Mouse (Mus musculus) testis, adult 2 months (tissue): Measurements from ENCODE around the gene 4930579F01Rik. TPM values are rescaled to one million over a fixed set of nuclear protein-coding genes. Genes with fewer than 3 reads are reported as not detected.
"Not testable (repeated sequence)": the region's sequence is repeated elsewhere in the genome, so short reads cannot be mapped to it uniquely, and the experiment has no call there.

Experiments used
- H3K27ac ChIP-seq: fragments of 200-500 bp; 2 replicates; pipeline ENCODE4 v1.5.1; 2012; ENCODE audit warnings: low read depth, low read length; ENCODE audit not compliant: control insufficient read depth, insufficient read depth
- H3K27me3 ChIP-seq: fragments of 200-500 bp; 2 replicates; pipeline ENCODE4 v1.6.1; 2012; ENCODE audit warnings: mild to moderate bottlenecking, low read length, moderate library complexity; ENCODE audit not compliant: control insufficient read depth, insufficient read depth
- H3K36me3 ChIP-seq: fragments of 200-500 bp; 2 replicates; pipeline ENCODE4 v1.6.1; 2012; ENCODE audit warnings: mild to moderate bottlenecking, low read length; ENCODE audit not compliant: control insufficient read depth, insufficient read depth
- H3K4me1 ChIP-seq: fragments of 200-500 bp; 2 replicates; pipeline ENCODE4 v1.6.1; 2012; ENCODE audit warnings: low read length; ENCODE audit not compliant: control insufficient read depth, insufficient read depth
- H3K4me3 ChIP-seq: fragments of 200-500 bp; 2 replicates; pipeline ENCODE4 v1.5.1; 2012; ENCODE audit warnings: low read depth, mild to moderate bottlenecking, low read length, moderate library complexity, mixed read lengths; ENCODE audit not compliant: control insufficient read depth
- CTCF ChIP-seq: fragments of 200-500 bp; IDR thresholded peaks from 2 replicates; pipeline ENCODE4 v1.5.1; 2012; ENCODE audit warnings: low read depth, mild to moderate bottlenecking, inconsistent platforms, low read length, moderate library complexity; ENCODE audit not compliant: control insufficient read depth, insufficient read depth, insufficient replicate concordance
- POLR2A ChIP-seq: fragments of 200-500 bp; IDR thresholded peaks from 2 replicates; pipeline ENCODE4 v1.6.1; 2012; ENCODE audit warnings: low read depth, mild to moderate bottlenecking, inconsistent platforms, low read length, moderate library complexity; ENCODE audit not compliant: control insufficient read depth
- polyA plus RNA-seq: library from polyadenylated mRNA; depleted of rRNA; stranded (reverse); fragments of >200 nt; gene quantifications from 2 replicates; pipeline ENCODE4 v1.2.3, GENCODE M21; 2012

Gene 4930579F01Rik
- polyA plus RNA-seq, 1 experiment = 96.6 TPM

- Histone ChIP-seq H3K27me3 (no peaks in the 10 kb centered on the region), H3K27ac (peak overlapping the region; percentile 100), H3K36me3 (no peaks in the 10 kb centered on the region; the same call in 1 of the 2 replicates), H3K4me3 (peak overlapping the region; percentile 99), H3K4me1 (peaks cover 2% of the 10 kb centered on the region; the same call in 1 of the 2 replicates)
- TF ChIP-seq CTCF (no peak), POLR2A (no peak)
These were observed 50.8 kb downstream of the 4930579F01Rik start for GRCm38 (mm10) chr3:138142733-138143314.

GRCm38 (mm10) chr3:138142052-138142732 lies 51.4 kb downstream of the 4930579F01Rik start:
- H3K4me3 ChIP-seq = peak overlapping the region; percentile 27; the same call in 1 of the 2 replicates
- peaks cover 2% of the 10 kb centered on the region; the same call in 1 of the 2 replicates for H3K4me1 ChIP-seq
- TF ChIP-seq POLR2A (no peak), CTCF (no peak)
- no peaks in the 10 kb centered on the region for H3K27me3 ChIP-seq
- H3K27ac ChIP-seq = 0 out of 2 replicates have a peak overlapping the region, but pooled peaks have one; percentile 49
- H3K36me3 ChIP-seq = no peaks in the 10 kb centered on the region

GRCm38 (mm10) chr3:138139663-138140062 lies 54.0 kb downstream of the 4930579F01Rik start:
- no peak for TF ChIP-seq POLR2A
- no peak for TF ChIP-seq CTCF
- Histone ChIP-seq H3K27ac (no peak overlapping the region), H3K36me3 (no peaks in the 10 kb centered on the region), H3K4me1 (peaks cover 2% of the 10 kb centered on the region; the same call in 1 of the 2 replicates), H3K27me3 (no peaks in the 10 kb centered on the region), H3K4me3 (no peak overlapping the region)

- not testable (repeated sequence) for H3K4me1 ChIP-seq, H3K36me3 ChIP-seq, H3K4me3 ChIP-seq, H3K27ac ChIP-seq, H3K27me3 ChIP-seq
These were observed 55.5 kb downstream of the 4930579F01Rik start for GRCm38 (mm10) chr3:138138146-138138545.

GRCm38 (mm10) chr3:138134528-138134927 lies 59.1 kb downstream of the 4930579F01Rik start:
- Histone ChIP-seq H3K36me3 (no peaks in the 10 kb centered on the region), H3K27ac (no peak overlapping the region), H3K27me3 (no peaks in the 10 kb centered on the region), H3K4me1 (no peaks in the 10 kb centered on the region), H3K4me3 (no peak overlapping the region)
- TF ChIP-seq POLR2A = no peak
- no peak for TF ChIP-seq CTCF

- no peaks in the 10 kb centered on the region for H3K36me3 ChIP-seq
- H3K27ac ChIP-seq = no peak overlapping the region
- no peak overlapping the region for H3K4me3 ChIP-seq
- H3K27me3 ChIP-seq = no peaks in the 10 kb centered on the region
- TF ChIP-seq POLR2A (no peak), CTCF (no peak)
- H3K4me1 ChIP-seq = no peaks in the 10 kb centered on the region
These were observed 59.7 kb downstream of the 4930579F01Rik start for GRCm38 (mm10) chr3:138133916-138134315.

GRCm38 (mm10) chr3:138133463-138133862 lies 60.2 kb downstream of the 4930579F01Rik start:
- Histone ChIP-seq H3K4me1 (no peaks in the 10 kb centered on the region), H3K4me3 (no peak overlapping the region), H3K27me3 (no peaks in the 10 kb centered on the region), H3K27ac (no peak overlapping the region), H3K36me3 (no peaks in the 10 kb centered on the region)
- TF ChIP-seq POLR2A (no peak), CTCF (no peak)
